Mouse (Mus musculus) G1E (cell line): ENCODE data around the gene Papola.

ENCODE experiments used
- CTCF ChIP-seq: IDR thresholded peaks from 2 replicates; pipeline ENCODE4 v1.5.1; 2012; ENCODE audit warnings: low read depth, low read length, inconsistent platforms, mixed read lengths
- GATA1 ChIP-seq: IDR thresholded peaks from 2 replicates; pipeline ENCODE4 v1.6.1; 2012; ENCODE audit warnings: borderline replicate concordance, low read length, inconsistent platforms, mixed read lengths
- POLR2AphosphoS5 ChIP-seq: IDR thresholded peaks from 2 replicates; pipeline ENCODE4 v1.6.1; 2012; ENCODE audit warnings: low read depth, low read length, inconsistent platforms; ENCODE audit not compliant: insufficient replicate concordance
- TAL1 ChIP-seq: conservative IDR thresholded peaks from 2 replicates; pipeline ENCODE4 v1.6.1; 2012; ENCODE audit warnings: low read depth, low read length, inconsistent platforms, mixed read lengths

DNA sequence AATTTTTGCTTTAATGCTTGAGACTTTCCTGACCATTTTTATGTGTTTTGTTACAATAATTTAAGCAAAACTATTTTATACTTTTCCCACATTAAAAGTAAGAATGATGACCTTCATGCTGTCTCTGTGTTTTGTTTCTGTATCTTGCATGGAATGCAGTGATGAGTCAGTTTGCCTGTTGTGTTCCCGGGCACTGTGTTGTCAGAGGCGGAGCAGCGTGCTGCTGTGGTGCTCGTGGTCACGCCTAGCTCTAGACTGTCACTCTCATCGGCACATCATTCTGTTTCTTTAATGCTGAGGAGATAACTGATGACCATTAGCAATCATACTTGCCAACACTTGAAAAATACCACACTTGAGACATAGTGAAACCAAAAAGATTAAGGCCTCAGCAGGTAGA, 29.5 kb downstream of the Papola start:
- TF ChIP-seq CTCF (no peak), TAL1 (no peak), POLR2AphosphoS5 (no peak), GATA1 (no peak)
